Mouse (Mus musculus): ENCODE data around the gene Ccdc138. TPM values are rescaled to one million over a fixed set of nuclear protein-coding genes. Genes with fewer than 3 reads are reported as not detected.

Gene Ccdc138
- total and polyA plus RNA-seq, 2 experiments from 2014 or later: 7.9 to 9.4 TPM

DNA sequence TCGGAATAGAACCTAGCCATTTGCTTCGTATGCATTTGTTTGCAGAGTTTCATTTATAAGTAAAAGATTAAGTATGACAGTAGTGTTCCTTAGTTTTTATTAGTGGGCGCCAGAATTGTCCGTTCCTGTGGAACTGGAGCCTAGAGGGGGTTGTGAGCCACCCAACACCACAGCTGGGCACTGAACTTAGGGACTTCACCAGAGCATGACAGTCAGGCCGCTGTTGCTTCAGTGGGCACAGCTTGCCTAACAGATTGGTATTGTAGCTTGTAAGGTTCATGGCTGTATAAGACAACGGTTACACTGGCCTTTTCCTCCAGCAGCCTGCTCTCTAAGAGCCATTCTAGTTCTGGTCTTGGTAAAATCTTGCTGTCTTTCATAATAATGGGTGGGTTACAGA is 62.8 kb downstream of the Ccdc138 start:
- H3K27me3 ChIP-seq (ENCODE audit: insufficient read depth, low read length): no peaks in the 10 kb centered on the region
- no peak overlapping the region for H3K4me3 ChIP-seq (ENCODE audit: low read depth, low read length)
- H3K27ac ChIP-seq (ENCODE audit: low read depth, low read length): no peak overlapping the region
- no peak overlapping the region for H3K9ac ChIP-seq
- TF ChIP-seq CTCF (IDR thresholded peaks at IDR 0.05; ENCODE audit: low read depth): no peak
- no peak for DNase-seq
- H3K9me3 ChIP-seq (ENCODE audit: low read length): no peaks in the 10 kb centered on the region
- no peak for ATAC-seq
- 88% methylated on average over 6 of the region's 6 CpGs for WGBS
- H3K36me3 ChIP-seq (ENCODE audit: insufficient read depth): no peaks in the 10 kb centered on the region
- no peak overlapping the region for H3K4me2 ChIP-seq (ENCODE audit: low read depth)
- H3K4me1 ChIP-seq (ENCODE audit: insufficient read depth): no peaks in the 10 kb centered on the region

DNA sequence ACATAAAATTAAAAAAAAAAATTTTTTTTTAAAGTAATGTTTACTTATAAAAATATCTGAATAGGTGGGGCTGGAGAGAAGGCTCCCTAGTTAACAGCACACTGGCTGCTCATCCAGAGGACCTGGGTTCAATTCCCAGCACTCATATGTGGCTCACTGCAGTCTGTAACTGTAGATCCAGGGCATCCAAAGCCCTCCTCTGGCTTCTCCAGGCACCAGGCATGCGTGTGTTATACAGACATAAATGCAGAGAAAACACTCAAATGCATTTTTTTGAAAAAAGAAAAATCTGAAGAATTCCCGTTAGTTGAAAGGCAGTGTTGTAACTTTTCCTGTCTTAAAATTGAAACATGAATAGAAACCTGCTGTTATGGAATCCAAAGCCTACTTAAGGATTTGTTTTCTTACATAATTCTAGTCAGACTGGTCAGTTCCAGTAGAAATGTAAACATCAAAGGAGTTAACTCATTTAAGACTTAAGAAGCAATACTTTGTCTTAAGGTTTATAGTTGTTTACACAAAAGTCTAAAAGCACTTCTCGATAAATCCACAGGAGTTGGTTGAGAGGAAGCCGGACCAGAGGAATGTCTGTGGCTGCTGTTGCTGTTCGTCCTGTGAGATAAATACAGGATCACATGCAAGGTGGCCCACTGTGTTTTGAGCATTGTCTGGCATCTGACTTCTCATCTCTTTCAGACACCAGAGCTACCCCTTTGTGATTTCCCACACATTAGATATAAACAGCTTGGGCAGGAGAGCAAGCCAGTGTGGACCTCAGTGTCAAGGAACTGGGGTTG is 87.9 kb downstream of the Ccdc138 start:
- H3K4me2 ChIP-seq (ENCODE audit: low read depth): no peak overlapping the region
- no peaks in the 10 kb centered on the region for H3K9me3 ChIP-seq (ENCODE audit: low read length)
- WGBS: 75% methylated on average over 5 of the region's 5 CpGs
- ATAC-seq (no peak), DNase-seq (no peak)
- no peaks in the 10 kb centered on the region for H3K4me1 ChIP-seq (ENCODE audit: insufficient read depth)
- no peak for TF ChIP-seq CTCF (IDR thresholded peaks at IDR 0.05; ENCODE audit: low read depth)
- no peak overlapping the region for H3K9ac ChIP-seq
- no peak overlapping the region for H3K27ac ChIP-seq (ENCODE audit: low read depth, low read length)
- no peak overlapping the region for H3K4me3 ChIP-seq (ENCODE audit: low read depth, low read length)
- H3K36me3 ChIP-seq (ENCODE audit: insufficient read depth): no peaks in the 10 kb centered on the region
- no peaks in the 10 kb centered on the region for H3K27me3 ChIP-seq (ENCODE audit: insufficient read depth, low read length)

DNA sequence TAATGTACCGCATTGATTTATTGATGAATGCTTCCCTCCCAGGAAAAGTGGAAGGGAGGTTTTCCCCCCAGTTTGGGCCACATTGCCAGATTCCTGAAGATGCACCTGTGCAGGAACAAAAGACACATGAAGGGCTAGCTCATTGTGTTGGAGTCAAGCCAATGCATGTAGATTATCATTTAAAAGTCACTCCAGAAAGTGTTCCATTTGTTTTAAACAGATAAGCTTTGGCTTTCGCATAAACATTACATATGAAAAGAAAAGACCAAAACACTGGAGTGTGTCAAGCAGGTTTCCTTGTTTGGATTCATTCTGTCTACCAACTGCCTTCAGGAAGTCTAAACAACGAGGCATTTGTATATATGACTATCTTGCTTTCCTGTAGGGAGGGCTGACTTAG is 96.7 kb downstream of the Ccdc138 start:
- Histone ChIP-seq H3K4me3 (ENCODE audit: low read depth, low read length) (no peak overlapping the region), H3K4me2 (ENCODE audit: low read depth) (no peak overlapping the region), H3K4me1 (ENCODE audit: insufficient read depth) (no peaks in the 10 kb centered on the region), H3K36me3 (ENCODE audit: insufficient read depth) (no peaks in the 10 kb centered on the region), H3K27ac (ENCODE audit: low read depth, low read length) (no peak overlapping the region), H3K9me3 (ENCODE audit: low read length) (0 out of 2 replicates have a peak, but pooled peaks cover 3% of the 10 kb centered on the region), H3K9ac (no peak overlapping the region), H3K27me3 (ENCODE audit: insufficient read depth, low read length) (no peaks in the 10 kb centered on the region)
- 87% methylated on average over 3 of the region's 3 CpGs for WGBS
- no peak for DNase-seq
- no peak for TF ChIP-seq CTCF (IDR thresholded peaks at IDR 0.05; ENCODE audit: low read depth)
- no peak for ATAC-seq

DNA sequence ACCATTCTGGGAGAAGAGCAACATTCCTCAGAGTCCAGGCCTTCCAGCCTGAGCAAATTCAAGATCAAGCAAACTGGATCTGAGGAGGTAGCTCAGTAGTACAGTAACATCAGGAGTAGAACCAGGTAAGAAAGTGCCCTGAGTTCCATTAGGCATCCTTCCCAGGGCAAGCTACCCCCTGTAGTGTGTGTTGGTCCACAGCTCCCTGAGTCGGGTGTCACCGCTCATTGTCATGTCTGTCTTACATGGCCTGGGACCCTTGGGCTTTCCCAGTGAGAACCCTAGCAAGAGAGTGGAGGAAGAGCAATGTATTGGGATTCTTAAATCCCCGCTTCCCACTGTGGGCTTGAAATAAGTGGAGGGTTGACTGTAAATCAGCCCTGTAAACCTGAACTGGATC is 97.4 kb downstream of the Ccdc138 start:
- Histone ChIP-seq H3K27ac (ENCODE audit: low read depth, low read length) (no peak overlapping the region), H3K9me3 (ENCODE audit: low read length) (0 out of 2 replicates have a peak, but pooled peaks cover 3% of the 10 kb centered on the region), H3K36me3 (ENCODE audit: insufficient read depth) (no peaks in the 10 kb centered on the region), H3K4me2 (ENCODE audit: low read depth) (no peak overlapping the region), H3K4me3 (ENCODE audit: low read depth, low read length) (no peak overlapping the region), H3K9ac (no peak overlapping the region), H3K4me1 (ENCODE audit: insufficient read depth) (no peaks in the 10 kb centered on the region), H3K27me3 (ENCODE audit: insufficient read depth, low read length) (no peaks in the 10 kb centered on the region)
- no peak for DNase-seq
- WGBS: 92% methylated on average over 3 of the region's 3 CpGs
- no peak for TF ChIP-seq CTCF (IDR thresholded peaks at IDR 0.05; ENCODE audit: low read depth)
- no peak for ATAC-seq

DNA sequence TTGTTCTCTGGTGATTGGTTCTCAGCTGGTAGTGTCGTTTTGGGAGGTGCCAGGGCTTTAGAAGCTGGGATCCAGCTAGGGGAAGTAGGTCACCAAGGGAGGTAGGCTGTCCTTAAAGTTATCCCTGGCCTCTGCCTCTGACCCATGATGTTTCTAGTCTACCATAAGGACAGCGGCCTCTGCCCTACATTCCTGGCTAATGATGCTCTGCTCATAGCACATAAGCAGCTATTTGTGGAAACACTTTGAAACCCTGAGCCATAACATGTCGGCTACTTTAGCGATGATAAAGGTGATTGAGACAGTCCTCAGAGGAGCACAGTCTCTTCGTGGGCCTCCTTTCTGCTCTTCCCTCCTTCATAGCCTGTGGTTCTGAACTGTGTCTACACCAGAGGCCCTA is 98.1 kb downstream of the Ccdc138 start:
- no peak overlapping the region for H3K4me2 ChIP-seq (ENCODE audit: low read depth)
- no peak overlapping the region for H3K4me3 ChIP-seq (ENCODE audit: low read depth, low read length)
- DNase-seq: no peak
- H3K9ac ChIP-seq: no peak overlapping the region
- H3K27me3 ChIP-seq (ENCODE audit: insufficient read depth, low read length): no peaks in the 10 kb centered on the region
- H3K36me3 ChIP-seq (ENCODE audit: insufficient read depth): no peaks in the 10 kb centered on the region
- no peak overlapping the region for H3K27ac ChIP-seq (ENCODE audit: low read depth, low read length)
- H3K9me3 ChIP-seq (ENCODE audit: low read length): 0 out of 2 replicates have a peak, but pooled peaks cover 3% of the 10 kb centered on the region
- no peak for ATAC-seq
- TF ChIP-seq CTCF (IDR thresholded peaks at IDR 0.05; ENCODE audit: low read depth): no peak
- H3K4me1 ChIP-seq (ENCODE audit: insufficient read depth): no peaks in the 10 kb centered on the region
- 71% methylated on average over 5 of the region's 5 CpGs for WGBS

DNA sequence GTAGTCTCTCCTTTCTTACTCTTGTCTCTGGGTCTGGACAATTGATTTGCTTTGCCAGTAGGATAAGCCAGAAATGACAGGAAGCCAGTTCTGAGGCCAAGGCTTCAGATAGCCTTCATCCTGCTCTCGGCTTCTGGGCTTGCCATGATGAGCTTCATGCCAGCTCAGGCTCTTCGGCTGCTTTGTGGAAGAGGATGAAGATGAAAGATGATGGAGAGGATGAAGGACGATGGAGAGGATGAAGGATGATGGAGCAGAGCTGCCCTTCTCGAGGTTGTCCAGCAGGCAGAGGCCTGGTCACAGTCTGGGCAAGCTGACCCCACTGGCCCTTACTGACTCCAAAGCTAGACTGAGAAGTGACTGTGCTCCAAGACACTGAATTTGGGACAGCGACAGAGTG is 102.4 kb downstream of the Ccdc138 start:
- Histone ChIP-seq H3K4me3 (ENCODE audit: low read depth, low read length) (no peak overlapping the region), H3K9ac (no peak overlapping the region), H3K9me3 (ENCODE audit: low read length) (no peaks in the 10 kb centered on the region), H3K4me1 (ENCODE audit: insufficient read depth) (peaks cover 8% of the 10 kb centered on the region; the same call in 1 of the 2 replicates), H3K36me3 (ENCODE audit: insufficient read depth) (no peaks in the 10 kb centered on the region), H3K27ac (ENCODE audit: low read depth, low read length) (no peak overlapping the region), H3K4me2 (ENCODE audit: low read depth) (no peak overlapping the region), H3K27me3 (ENCODE audit: insufficient read depth, low read length) (no peaks in the 10 kb centered on the region)
- DNase-seq (no peak), ATAC-seq (no peak)
- no peak for TF ChIP-seq CTCF (IDR thresholded peaks at IDR 0.05; ENCODE audit: low read depth)
- 93% methylated on average over 5 of the region's 5 CpGs for WGBS

DNA sequence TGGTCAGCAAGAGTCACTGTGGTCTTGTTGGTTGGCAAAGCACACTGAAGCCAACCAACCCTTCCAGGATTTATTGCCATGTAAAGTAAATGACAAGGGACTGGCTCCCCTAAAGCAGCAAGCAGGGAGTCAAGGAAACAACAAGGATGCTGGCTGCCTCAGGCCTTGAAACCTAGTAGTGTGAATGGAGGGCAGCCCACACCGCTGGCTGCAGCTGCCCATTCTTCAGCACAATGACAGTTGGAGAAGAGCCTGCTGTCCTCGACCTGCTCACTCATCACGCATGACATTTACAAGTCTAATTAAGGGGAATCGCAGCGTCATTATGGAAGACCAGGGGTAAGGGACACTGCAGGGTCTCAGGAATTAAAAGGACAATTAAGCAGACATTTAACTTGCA is 103.2 kb downstream of the Ccdc138 start:
- Histone ChIP-seq H3K27me3 (ENCODE audit: insufficient read depth, low read length) (no peaks in the 10 kb centered on the region), H3K9me3 (ENCODE audit: low read length) (no peaks in the 10 kb centered on the region), H3K4me3 (ENCODE audit: low read depth, low read length) (no peak overlapping the region), H3K4me1 (ENCODE audit: insufficient read depth) (peaks cover 8% of the 10 kb centered on the region; the same call in 1 of the 2 replicates), H3K27ac (ENCODE audit: low read depth, low read length) (peak overlapping the region; percentile 72), H3K36me3 (ENCODE audit: insufficient read depth) (no peaks in the 10 kb centered on the region), H3K9ac (no peak overlapping the region), H3K4me2 (ENCODE audit: low read depth) (no peak overlapping the region)
- DNase-seq (peak; percentile 59), ATAC-seq (peak; percentile 68)
- WGBS: 3% methylated on average over 5 of the region's 5 CpGs
- TF ChIP-seq CTCF (IDR thresholded peaks at IDR 0.05; ENCODE audit: low read depth): no peak; the same call in 1 of the 2 replicates
